Mouse (Mus musculus): ENCODE results near the gene Duxbl2.
"Not testable (repeated sequence)": the region's sequence is repeated elsewhere in the genome, so short reads cannot be mapped to it uniquely, and the experiment has no call there.

- not testable (repeated sequence) for TF ChIP-seq GATA1 (IDR thresholded peaks at IDR 0.05; ENCODE audit: borderline replicate concordance, low read length); FLI1 (IDR thresholded peaks at IDR 0.05; ENCODE audit: low read length)
These were observed at the start of gene Duxbl2 for GRCm38 (mm10) chr14:26118150-26118549.

Measured in megakaryocyte, embryonic 14.5 days (primary cell).